Mouse (Mus musculus) adipocyte (in vitro differentiated cells): ENCODE results near the gene Pde4c.

Source experiments
- DNase-seq: peaks from one replicate; pipeline ENCODE4 v3.0.0-alpha.2; 2016; ENCODE audit warnings: low spot score

The Pde4c gene

GRCm38 (mm10) chr8:70752000-70752764, 28.7 kb downstream of the Pde4c start:
- DNase-seq, result peak; percentile 90

GRCm38 (mm10) chr8:70753151-70753550, 29.6 kb downstream of the Pde4c start:
- DNase-seq, result no peak

GRCm38 (mm10) chr8:70754043-70754870, 30.7 kb downstream of the Pde4c start, which contains the start of gene Rab3a:
Rab3a (plus strand) TSS chr8:70754679.
- DNase-seq, result peak; percentile 99

- peak; percentile 55 for DNase-seq
Observed at GRCm38 (mm10) chr8:70754871-70755660, 31.5 kb downstream of the Pde4c start.

GRCm38 (mm10) chr8:70755661-70756475, 32.3 kb downstream of the Pde4c start:
- DNase-seq, result no peak

GRCm38 (mm10) chr8:70756476-70757040, 33.0 kb downstream of the Pde4c start:
- DNase-seq, result no peak

GRCm38 (mm10) chr8:70757523-70758307, 34.2 kb downstream of the Pde4c start:
- DNase-seq, result peak; percentile 68

GRCm38 (mm10) chr8:70758308-70758615, 34.7 kb downstream of the Pde4c start:
- DNase-seq, result no peak

GRCm38 (mm10) chr8:70758616-70759561, 35.4 kb downstream of the Pde4c start:
- peak; percentile 77 for DNase-seq

GRCm38 (mm10) chr8:70760350-70760749, 36.8 kb downstream of the Pde4c start:
- DNase-seq, result peak; percentile 39

- peak; percentile 99 for DNase-seq
Observed at GRCm38 (mm10) chr8:70760775-70761406, 37.4 kb downstream of the Pde4c start, which contains the start of gene Mpv17l2. Mpv17l2 (minus strand) TSS chr8:70760946.

GRCm38 (mm10) chr8:70762118-70762517, 38.6 kb downstream of the Pde4c start:
- DNase-seq, result no peak

GRCm38 (mm10) chr8:70763354-70763753, 39.8 kb downstream of the Pde4c start:
- DNase-seq, result peak; percentile 48

- DNase-seq, result no peak
Observed at GRCm38 (mm10) chr8:70764026-70764425, 40.5 kb downstream of the Pde4c start.

- DNase-seq, result no peak
Observed at GRCm38 (mm10) chr8:70764676-70765075, 41.2 kb downstream of the Pde4c start.

- no peak for DNase-seq
Observed at GRCm38 (mm10) chr8:70765329-70765728, 41.8 kb downstream of the Pde4c start.

GRCm38 (mm10) chr8:70765838-70766570, 42.5 kb downstream of the Pde4c start:
- DNase-seq, result peak; percentile 28
